In genomic region chr15:5088850-5089608, GRCm38 (mm10) we compare ENCODE assay signal across 12 mouse cellular contexts. TPM values are rescaled to one million over a fixed set of nuclear protein-coding genes. Genes with fewer than 3 reads are reported as not detected.
DNase-seq lines count a peak whose midpoint lies in the region; ATAC-seq and TF ChIP-seq lines count a peak whose summit lies in the region.
"Had no signal": no experiment of that assay in that cellular context is flagged by ENCODE, and none has a peak within 500 bp of the region (broad histone marks: within the 10 kb centered on the region; RNA-seq: fewer than 3 reads in every experiment).

No protein-coding gene starts in this region.

- H3K9me3 ChIP-seq in hindbrain, embryonic 11.5 days (ENCODE audit: control insufficient read depth, low read length), result no peaks in the 10 kb centered on the region
- H3K9me3 ChIP-seq in hindbrain, embryonic 10.5 days, result no peaks in the 10 kb centered on the region
- no peaks in the 10 kb centered on the region for H3K9me3 ChIP-seq in hindbrain, embryonic 13.5 days
- no peaks in the 10 kb centered on the region for H3K9me3 ChIP-seq in midbrain, postnatal 0 days (ENCODE audit: low read length)

- no peaks in the 10 kb centered on the region for H3K36me3 ChIP-seq in hindbrain, embryonic 11.5 days (ENCODE audit: control insufficient read depth, insufficient read depth, low read length)
- H3K36me3 ChIP-seq in hindbrain, embryonic 10.5 days, result no peaks in the 10 kb centered on the region
- no peaks in the 10 kb centered on the region for H3K36me3 ChIP-seq in hindbrain, embryonic 13.5 days
- no peaks in the 10 kb centered on the region for H3K36me3 ChIP-seq in midbrain, postnatal 0 days (ENCODE audit: insufficient read depth, low read length)

- no peak for TF ChIP-seq CTCF in brain, embryonic 14.5 days (IDR thresholded peaks at IDR 0.05; ENCODE audit: borderline replicate concordance, extremely low read depth, insufficient read depth, insufficient read length)
- no peak for TF ChIP-seq CTCF in midbrain, postnatal 0 days (IDR thresholded peaks at IDR 0.05)

- H3K27me3 ChIP-seq in hindbrain, embryonic 11.5 days (ENCODE audit: control insufficient read depth, insufficient read depth, low read length), result no peaks in the 10 kb centered on the region
- H3K27me3 ChIP-seq in hindbrain, embryonic 10.5 days (ENCODE audit: insufficient read depth, poor library complexity, severe bottlenecking), result no peaks in the 10 kb centered on the region
- H3K27me3 ChIP-seq in hindbrain, embryonic 13.5 days, result no peaks in the 10 kb centered on the region
- no peaks in the 10 kb centered on the region for H3K27me3 ChIP-seq in midbrain, postnatal 0 days (ENCODE audit: insufficient read depth, low read length)

- WGBS in hindbrain, embryonic 11.5 days, result 79% methylated on average over 7 of the region's 7 CpGs
- WGBS in hindbrain, embryonic 10.5 days, result 79% methylated on average over 7 of the region's 7 CpGs
- 62% methylated on average over 7 of the region's 7 CpGs for WGBS in hindbrain, embryonic 13.5 days
- 41% methylated on average over 7 of the region's 7 CpGs for WGBS in midbrain, postnatal 0 days

- DNase-seq in hindbrain, embryonic 11.5 days (ENCODE audit: low spot score), result no peak
- DNase-seq in hindbrain, embryonic 10.5 days (ENCODE audit: low spot score), result no peak
- DNase-seq in brain, embryonic 14.5 days (ENCODE audit: low read depth), result peak; percentile 68
- DNase-seq in midbrain, postnatal 0 days (ENCODE audit: low spot score), result no peak
- no peak for DNase-seq in ovary, postnatal 14 days (ENCODE audit: low spot score)
- no peak for DNase-seq in urinary bladder, postnatal 4 days (ENCODE audit: low spot score in 2 of 2)
- no peak for DNase-seq in lung, postnatal 25 days (ENCODE audit: low spot score)
- DNase-seq: cerebellum, postnatal 10 days; gastrocnemius, postnatal 14 days had no signal

- no peak overlapping the region for H3K27ac ChIP-seq in hindbrain, embryonic 11.5 days (ENCODE audit: low read depth, low read length)
- no peak overlapping the region for H3K27ac ChIP-seq in hindbrain, embryonic 10.5 days
- no peak overlapping the region for H3K27ac ChIP-seq in hindbrain, embryonic 13.5 days
- no peak overlapping the region for H3K27ac ChIP-seq in midbrain, postnatal 0 days (ENCODE audit: low read depth, low read length)
- H3K27ac ChIP-seq: macrophage had no signal

- H3K4me1 ChIP-seq in hindbrain, embryonic 11.5 days (replicated peaks; ENCODE audit: control insufficient read depth, insufficient read depth, low read length), result no peaks in the 10 kb centered on the region
- H3K4me1 ChIP-seq in hindbrain, embryonic 10.5 days (replicated peaks), result no peaks in the 10 kb centered on the region
- H3K4me1 ChIP-seq in hindbrain, embryonic 13.5 days (replicated peaks), result no peaks in the 10 kb centered on the region
- H3K4me1 ChIP-seq in midbrain, postnatal 0 days (ENCODE audit: insufficient read depth, low read length), result no peaks in the 10 kb centered on the region

- peak; percentile 75; the same call in 1 of the 2 replicates for ATAC-seq in hindbrain, embryonic 11.5 days (ENCODE audit: low FRiP score)
- ATAC-seq in hindbrain, embryonic 13.5 days (ENCODE audit: low FRiP score), result peak; percentile 54
- ATAC-seq in midbrain, postnatal 0 days (ENCODE audit: low FRiP score), result peak; percentile 89

- H3K4me2 ChIP-seq in hindbrain, embryonic 11.5 days (replicated peaks; ENCODE audit: low read depth, low read length), result no peak overlapping the region
- H3K4me2 ChIP-seq in hindbrain, embryonic 13.5 days, result no peak overlapping the region
- H3K4me2 ChIP-seq in midbrain, postnatal 0 days (ENCODE audit: low read depth, low read length, poor library complexity, severe bottlenecking), result no peak overlapping the region

- no peak for TF ChIP-seq POLR2A in brain, embryonic 14.5 days (IDR thresholded peaks at IDR 0.05; ENCODE audit: borderline replicate concordance, extremely low read depth, insufficient read depth, insufficient read length, poor library complexity, severe bottlenecking)

- H3K4me3 ChIP-seq in hindbrain, embryonic 11.5 days (ENCODE audit: low read depth, low read length), result no peak overlapping the region
- no peak overlapping the region for H3K4me3 ChIP-seq in hindbrain, embryonic 10.5 days
- H3K4me3 ChIP-seq in hindbrain, embryonic 13.5 days, result no peak overlapping the region
- no peak overlapping the region for H3K4me3 ChIP-seq in midbrain, postnatal 0 days (ENCODE audit: low read depth, low read length)

- H3K9ac ChIP-seq in hindbrain, embryonic 11.5 days (ENCODE audit: low read depth, low read length), result no peak overlapping the region
- H3K9ac ChIP-seq in hindbrain, embryonic 13.5 days, result no peak overlapping the region
- no peak overlapping the region for H3K9ac ChIP-seq in midbrain, postnatal 0 days (replicated peaks; ENCODE audit: low read length, poor library complexity, severe bottlenecking)

RNA-seq across cellular contexts. Expression of gene Card6, which starts 19.3 kb away (rescaled TPM):
- polyA plus RNA-seq in hindbrain, embryonic 11.5 days (2014; fragmentation: Nextera tagmentation; extraction: Ambion mirVana), result 1.3 and 1.6 TPM in 2 replicates
- 0.63 and 0.89 TPM in 2 replicates for polyA plus RNA-seq in hindbrain, embryonic 10.5 days (2016; fragmentation: Nextera tagmentation; extraction: Ambion mirVana)
- 0.48 and 0.70 TPM in 2 replicates for polyA plus RNA-seq in brain, embryonic 14.5 days (2012; rRNA removed)
- 0.93 and 1.0 TPM in 2 replicates for polyA plus RNA-seq in hindbrain, embryonic 13.5 days (2015; fragmentation: Nextera tagmentation; extraction: Ambion mirVana)
- 0.11 and 0.42 TPM in 2 replicates for total RNA-seq in midbrain, postnatal 0 days (2014; rRNA removed)
- 0.25 and 0.52 TPM in 2 replicates for polyA plus RNA-seq in midbrain, postnatal 0 days (2015; fragmentation: Nextera tagmentation; extraction: Ambion mirVana)

RNA-seq across cellular contexts. Expression of gene C7, which starts 25.5 kb away (rescaled TPM):
- polyA plus RNA-seq in hindbrain, embryonic 11.5 days (2014; fragmentation: Nextera tagmentation; extraction: Ambion mirVana), result not detected in 2 replicates
- 0.07 TPM in 1 of 2 replicates, not detected in the other for polyA plus RNA-seq in hindbrain, embryonic 10.5 days (2016; fragmentation: Nextera tagmentation; extraction: Ambion mirVana)
- 0.14 and 0.20 TPM in 2 replicates for polyA plus RNA-seq in brain, embryonic 14.5 days (2012; rRNA removed)
- polyA plus RNA-seq in hindbrain, embryonic 13.5 days (2015; fragmentation: Nextera tagmentation; extraction: Ambion mirVana), result 0.12 TPM in 1 of 2 replicates, not detected in the other
- 0.27 TPM in 1 of 2 replicates, not detected in the other for total RNA-seq in midbrain, postnatal 0 days (2014; rRNA removed)
- 0.10 TPM in 1 of 2 replicates, not detected in the other for polyA plus RNA-seq in midbrain, postnatal 0 days (2015; fragmentation: Nextera tagmentation; extraction: Ambion mirVana)
- polyA plus RNA-seq: C2C12, macrophage had no signal

RNA-seq across cellular contexts. Expression of gene Rpl37, which starts 27.4 kb away (rescaled TPM):
- 482 and 496 TPM in 2 replicates for polyA plus RNA-seq in hindbrain, embryonic 11.5 days (2014; fragmentation: Nextera tagmentation; extraction: Ambion mirVana)
- 417 and 434 TPM in 2 replicates for polyA plus RNA-seq in hindbrain, embryonic 10.5 days (2016; fragmentation: Nextera tagmentation; extraction: Ambion mirVana)
- 979 and 999 TPM in 2 replicates for polyA plus RNA-seq in brain, embryonic 14.5 days (2012; rRNA removed)
- 426 and 444 TPM in 2 replicates for polyA plus RNA-seq in hindbrain, embryonic 13.5 days (2015; fragmentation: Nextera tagmentation; extraction: Ambion mirVana)
- 186 and 281 TPM in 2 replicates for total RNA-seq in midbrain, postnatal 0 days (2014; rRNA removed)
- polyA plus RNA-seq in midbrain, postnatal 0 days (2015; fragmentation: Nextera tagmentation; extraction: Ambion mirVana), result 359 and 404 TPM in 2 replicates

RNA-seq across cellular contexts. Expression of gene Prkaa1, which starts 54.6 kb away (rescaled TPM):
- 19.8 and 20.6 TPM in 2 replicates for polyA plus RNA-seq in hindbrain, embryonic 11.5 days (2014; fragmentation: Nextera tagmentation; extraction: Ambion mirVana)
- polyA plus RNA-seq in hindbrain, embryonic 10.5 days (2016; fragmentation: Nextera tagmentation; extraction: Ambion mirVana), result 14.2 and 15.2 TPM in 2 replicates
- polyA plus RNA-seq in brain, embryonic 14.5 days (2012; rRNA removed), result 11.5 and 14.4 TPM in 2 replicates
- polyA plus RNA-seq in hindbrain, embryonic 13.5 days (2015; fragmentation: Nextera tagmentation; extraction: Ambion mirVana), result 14.3 and 15.6 TPM in 2 replicates
- total RNA-seq in midbrain, postnatal 0 days (2014; rRNA removed), result 17.2 and 17.5 TPM in 2 replicates
- polyA plus RNA-seq in midbrain, postnatal 0 days (2015; fragmentation: Nextera tagmentation; extraction: Ambion mirVana), result 9.5 and 10.6 TPM in 2 replicates
